Mouse (Mus musculus) MEL (cell line): ENCODE measurements around the gene Mospd3. TPM values are rescaled to one million over a fixed set of nuclear protein-coding genes. Genes with fewer than 3 reads are reported as not detected.

Experiments
- DNase-seq: peaks from one replicate; pipeline ENCODE4 v3.0.0; 2011; ENCODE audit warnings: low read depth, low spot score
- H3K27ac ChIP-seq: 2 replicates; pipeline ENCODE4 v1.5.1; 2012; ENCODE audit warnings: low read depth, mild to moderate bottlenecking, control low read depth, low read length, moderate library complexity; ENCODE audit not compliant: control insufficient read depth
- H3K27me3 ChIP-seq, 2 experiments: fragments of 150-350 bp in 1 of 2; sonication (generic) in 1 of 2; 2 replicates each; pipeline ENCODE4 v1.6.1; 2012; ENCODE audit warnings: low read length in 2 of 2, mild to moderate bottlenecking in 2 of 2, improper control_type of control experiment in 1 of 2, moderate library complexity in 1 of 2; ENCODE audit not compliant: insufficient read depth in 2 of 2, control insufficient read depth in 1 of 2
- H3K36me3 ChIP-seq, 2 experiments: 2 replicates each; pipeline ENCODE4 v1.6.1; 2012 to 2014; ENCODE audit warnings: low read length in 2 of 2, improper control_type of control experiment in 1 of 2, inconsistent platforms in 1 of 2, mild to moderate bottlenecking in 1 of 2; ENCODE audit not compliant: insufficient read depth in 2 of 2, control insufficient read depth in 1 of 2
- H3K4me1 ChIP-seq, 2 experiments: fragments of 150-350 bp in 1 of 2; sonication (generic) in 1 of 2; 2 replicates each; pipeline ENCODE4 v1.6.1; 2012; ENCODE audit warnings: low read length in 2 of 2, improper control_type of control experiment in 1 of 2, mild to moderate bottlenecking in 1 of 2; ENCODE audit not compliant: insufficient read depth in 2 of 2, control insufficient read depth in 1 of 2
- H3K4me3 ChIP-seq, 2 experiments: fragments of 150-350 bp in 1 of 2; sonication (generic) in 1 of 2; 2 replicates each; pipeline ENCODE4 v1.5.1; 2012; ENCODE audit warnings: low read depth in 2 of 2, low read length in 2 of 2, mild to moderate bottlenecking in 2 of 2, moderate library complexity in 2 of 2, control low read depth in 1 of 2, improper control_type of control experiment in 1 of 2; ENCODE audit not compliant: control insufficient read depth in 1 of 2, insufficient read depth in 1 of 2
- H3K79me2 ChIP-seq: 2 replicates; pipeline ENCODE4 v1.6.1; 2012; ENCODE audit warnings: mild to moderate bottlenecking, low read length, moderate library complexity; ENCODE audit not compliant: control insufficient read depth, poor library complexity, insufficient read depth
- H3K9ac ChIP-seq: 2 replicates; pipeline ENCODE4 v1.6.1; 2012; ENCODE audit warnings: low read depth, mild to moderate bottlenecking, control low read depth, low read length, moderate library complexity; ENCODE audit not compliant: control insufficient read depth, poor library complexity, severe bottlenecking
- H3K9me3 ChIP-seq: fragments of 150-350 bp; sonication (generic); replicated peaks from 2 replicates; pipeline ENCODE4 v1.6.1; 2012; ENCODE audit warnings: mild to moderate bottlenecking, low read length, improper control_type of control experiment, moderate library complexity; ENCODE audit not compliant: insufficient read depth
- CHD2 ChIP-seq: IDR thresholded peaks from 2 replicates; pipeline ENCODE4 v1.6.1; 2011; ENCODE audit warnings: low read length, improper control_type of control experiment
- CTCF ChIP-seq, 3 experiments: IDR thresholded peaks in 2 of 3; conservative IDR thresholded peaks in 1 of 3; 2 replicates each; pipeline ENCODE4 v1.5.1; 2011 to 2012; ENCODE audit warnings: low read length in 3 of 3, low read depth in 2 of 3, mild to moderate bottlenecking in 2 of 3, improper control_type of control experiment in 1 of 3, inconsistent platforms in 1 of 3, mixed read lengths in 1 of 3, moderate library complexity in 1 of 3; ENCODE audit not compliant: control insufficient read depth in 1 of 3, insufficient read depth in 1 of 3, poor library complexity in 1 of 3, severe bottlenecking in 1 of 3
- E2F4 ChIP-seq: IDR thresholded peaks from 2 replicates; pipeline ENCODE4 v1.6.1; 2011; ENCODE audit warnings: low read depth, low read length, improper control_type of control experiment, borderline replicate concordance
- ETS1 ChIP-seq: IDR thresholded peaks from 2 replicates; pipeline ENCODE4 v1.6.1; 2012; ENCODE audit warnings: low read depth, mild to moderate bottlenecking, inconsistent platforms, low read length, improper control_type of control experiment, moderate library complexity
- GABPA ChIP-seq: IDR thresholded peaks from 2 replicates; pipeline ENCODE4 v1.6.1; 2012; ENCODE audit warnings: low read depth, mild to moderate bottlenecking, inconsistent platforms, low read length, improper control_type of control experiment, moderate library complexity
- GATA1 ChIP-seq: IDR thresholded peaks from 2 replicates; pipeline ENCODE4 v1.6.1; 2011; ENCODE audit warnings: low read depth, low read length, improper control_type of control experiment
- JUND ChIP-seq: IDR thresholded peaks from 2 replicates; pipeline ENCODE4 v1.6.1; 2011; ENCODE audit warnings: low read depth, mild to moderate bottlenecking, improper control_type of control experiment, low read length
- MAFK ChIP-seq: IDR thresholded peaks from 2 replicates; pipeline ENCODE4 v1.6.1; 2011; ENCODE audit warnings: low read depth, mild to moderate bottlenecking, low read length, improper control_type of control experiment, borderline replicate concordance
- MAX ChIP-seq: IDR thresholded peaks from 2 replicates; pipeline ENCODE4 v1.6.1; 2011; ENCODE audit warnings: low read length, improper control_type of control experiment
- MAZ ChIP-seq: IDR thresholded peaks from 2 replicates; pipeline ENCODE4 v1.6.1; 2012; ENCODE audit warnings: low read depth, mild to moderate bottlenecking, inconsistent platforms, low read length, improper control_type of control experiment
- MXI1 ChIP-seq: IDR thresholded peaks from 2 replicates; pipeline ENCODE4 v1.6.1; 2011; ENCODE audit warnings: mild to moderate bottlenecking, low read depth, low read length, improper control_type of control experiment
- MYB ChIP-seq: IDR thresholded peaks from 2 replicates; pipeline ENCODE4 v1.6.1; 2011; ENCODE audit warnings: mild to moderate bottlenecking, low read depth, low read length, improper control_type of control experiment
- MYC ChIP-seq: IDR thresholded peaks from 2 replicates; pipeline ENCODE4 v1.6.1; 2011; ENCODE audit warnings: low read depth, mild to moderate bottlenecking, low read length, improper control_type of control experiment, moderate library complexity
- NELFE ChIP-seq: IDR thresholded peaks from 2 replicates; pipeline ENCODE4 v1.6.1; 2011; ENCODE audit warnings: low read depth, low read length, improper control_type of control experiment
- POLR2A ChIP-seq, 2 experiments: IDR thresholded peaks; 2 replicates each; pipeline ENCODE4 v1.6.1; 2011 to 2012; ENCODE audit warnings: low read length in 2 of 2, mild to moderate bottlenecking in 2 of 2, control low read depth in 1 of 2, improper control_type of control experiment in 1 of 2, low read depth in 1 of 2, moderate library complexity in 1 of 2; ENCODE audit not compliant: control insufficient read depth in 1 of 2, insufficient read depth in 1 of 2, poor library complexity in 1 of 2
- POLR2AphosphoS2 ChIP-seq: IDR thresholded peaks from 2 replicates; pipeline ENCODE4 v1.6.1; 2011; ENCODE audit warnings: low read length, improper control_type of control experiment
- POLR2AphosphoS5 ChIP-seq: IDR thresholded peaks from 2 replicates; pipeline ENCODE4 v1.6.1; 2012; ENCODE audit warnings: low read depth, borderline replicate concordance, mild to moderate bottlenecking, inconsistent platforms, low read length, moderate library complexity, mixed read lengths
- SIN3A ChIP-seq: IDR thresholded peaks from 2 replicates; pipeline ENCODE4 v1.6.1; 2012; ENCODE audit warnings: low read length, improper control_type of control experiment, inconsistent platforms
- SMC3 ChIP-seq: IDR thresholded peaks from 2 replicates; pipeline ENCODE4 v1.6.1; 2011; ENCODE audit warnings: low read depth, low read length, improper control_type of control experiment
- TBP ChIP-seq: IDR thresholded peaks from 2 replicates; pipeline ENCODE4 v1.8.0; 2011; ENCODE audit warnings: low read depth, low read length, improper control_type of control experiment
- TCF12 ChIP-seq: IDR thresholded peaks from 2 replicates; pipeline ENCODE4 v1.6.1; 2014; ENCODE audit warnings: low read depth, mild to moderate bottlenecking, inconsistent platforms, low read length, improper control_type of control experiment, moderate library complexity
- UBTF ChIP-seq: IDR thresholded peaks from 2 replicates; pipeline ENCODE4 v1.6.1; 2012; ENCODE audit warnings: low read depth, mild to moderate bottlenecking, inconsistent platforms, low read length, improper control_type of control experiment, moderate library complexity, borderline replicate concordance; ENCODE audit not compliant: insufficient read depth
- USF1 ChIP-seq: IDR thresholded peaks from 2 replicates; pipeline ENCODE4 v1.6.1; 2014; ENCODE audit warnings: low read depth, mild to moderate bottlenecking, inconsistent platforms, low read length, improper control_type of control experiment, moderate library complexity
- ZKSCAN1 ChIP-seq: IDR thresholded peaks from 2 replicates; pipeline ENCODE4 v1.6.1; 2012; ENCODE audit warnings: low read depth, mild to moderate bottlenecking, inconsistent platforms, low read length, improper control_type of control experiment, moderate library complexity
- ZMIZ1 ChIP-seq: IDR thresholded peaks from 2 replicates; pipeline ENCODE4 v1.6.1; 2012; ENCODE audit warnings: low read depth, mild to moderate bottlenecking, inconsistent platforms, low read length, improper control_type of control experiment, moderate library complexity
- polyA plus RNA-seq, 2 experiments: library from polyadenylated mRNA; stranded (reverse) in 1 of 2; unstranded in 1 of 2; fragments of >175 nt in 1 of 2; fragments of >200 nt in 1 of 2; gene quantifications; 2 replicates each; pipeline versions ENCODE4 v1.2.1 to v1.2.4; 2012; ENCODE audit warnings: low replicate concordance in 2 of 2, low read depth in 1 of 2; ENCODE audit not compliant: insufficient read length in 2 of 2, insufficient read depth in 1 of 2, missing spikeins in 1 of 2
- total RNA-seq: library from RNA; depleted of rRNA; stranded (reverse); fragments of 300-350 nt; gene quantifications from 2 replicates; pipeline ENCODE4 v1.2.3, GENCODE M21; 2012

Gene Mospd3
- total and polyA plus RNA-seq, 3 experiments = 12.4 to 144 TPM; not detected in 1

DNA sequence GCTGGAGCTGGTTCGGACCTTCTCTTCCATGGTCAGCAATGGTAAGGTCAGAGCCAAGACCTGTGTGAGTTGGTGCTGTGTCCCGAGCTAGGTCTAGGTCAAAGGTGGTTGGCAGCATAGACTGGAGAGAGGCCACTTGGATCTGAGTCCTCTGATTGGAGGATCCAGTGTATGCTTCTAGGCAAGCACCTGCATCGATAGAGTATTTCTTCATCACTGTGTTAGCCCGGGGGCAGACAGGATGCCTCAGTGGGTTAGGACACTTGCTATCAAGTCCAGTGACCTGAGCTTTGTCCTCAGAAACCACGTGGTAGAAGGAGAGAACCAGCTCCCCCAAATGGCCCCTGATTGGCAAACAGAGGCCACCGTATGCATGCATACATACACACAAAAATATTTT lies 20.6 kb downstream of the Mospd3 start:
- Histone ChIP-seq H3K36me3 (peaks cover 4 to 11% of the 10 kb centered on the region in 2 experiments; a peak in 2 of 4 replicates), H3K9me3 (no peaks in the 10 kb centered on the region), H3K27me3 (no peaks in the 10 kb centered on the region), H3K4me3 (no peak overlapping the region), H3K4me1 (no peaks in the 10 kb centered on the region; a peak in 1 of 4 replicates), H3K27ac (no peak overlapping the region), H3K9ac (no peak overlapping the region), H3K79me2 (no peaks in the 10 kb centered on the region)
- TF ChIP-seq POLR2AphosphoS2 (no peak), SMC3 (no peak), MAZ (no peak), TCF12 (no peak), NELFE (no peak), UBTF (no peak), MYC (no peak), TBP (no peak), ZMIZ1 (no peak), POLR2A (IDR thresholded peaks at IDR 0.05; ENCODE audit: control insufficient read depth in 1 of 2, insufficient read depth in 1 of 2, low read depth in 1 of 2, low read length in 2 of 2, poor library complexity in 1 of 2) (no peak)
- DNase-seq = no peak

DNA sequence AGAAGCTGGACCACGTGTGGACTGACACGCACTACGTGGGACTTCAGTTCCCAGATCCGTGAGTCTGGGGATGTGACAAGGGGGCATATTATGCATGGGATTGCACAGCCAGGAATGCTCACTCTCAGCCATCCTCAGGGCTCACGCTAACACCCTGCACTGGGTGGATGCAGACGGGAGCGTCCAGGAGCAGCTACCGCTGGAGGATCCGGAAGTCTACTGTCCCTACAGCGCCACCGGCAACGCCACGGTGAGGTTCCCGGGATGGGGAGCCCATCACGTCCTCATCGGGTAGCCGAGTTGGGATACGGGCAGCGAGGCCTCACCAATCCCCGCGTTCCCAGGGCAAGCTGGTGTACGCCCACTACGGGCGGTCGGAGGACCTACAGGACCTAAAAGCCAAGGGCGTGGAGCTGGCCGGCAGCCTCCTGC lies 26.4 kb downstream of the Mospd3 start:
- no peak overlapping the region for H3K9ac ChIP-seq
- H3K27ac ChIP-seq = no peak overlapping the region
- H3K9me3 ChIP-seq = no peaks in the 10 kb centered on the region
- TF ChIP-seq ZMIZ1 = no peak
- TF ChIP-seq E2F4 = no peak
- no peak for TF ChIP-seq MXI1
- no peak for TF ChIP-seq ETS1
- TF ChIP-seq MAFK = no peak
- TF ChIP-seq GATA1 = no peak
- no peak for TF ChIP-seq MAX
- TF ChIP-seq SMC3 = no peak
- no peak for TF ChIP-seq CTCF (IDR thresholded peaks at IDR 0.05 in 2 of 3, conservative IDR thresholded peaks at IDR 0.05 in 1 of 3; ENCODE audit: control insufficient read depth in 1 of 3, insufficient read depth in 1 of 3, low read depth in 2 of 3, low read length in 3 of 3, poor library complexity in 1 of 3, severe bottlenecking in 1 of 3)
- no peak for TF ChIP-seq ZKSCAN1
- no peak for TF ChIP-seq POLR2AphosphoS5
- no peak for TF ChIP-seq MYB
- TF ChIP-seq CHD2 = no peak
- no peak for TF ChIP-seq USF1
- TF ChIP-seq GABPA = no peak
- TF ChIP-seq SIN3A = no peak
- no peak for TF ChIP-seq JUND
- TF ChIP-seq POLR2AphosphoS2 = no peak
- TF ChIP-seq, all 39 proteins: peak for 0
- no peak overlapping the region for H3K4me3 ChIP-seq
- H3K79me2 ChIP-seq = peaks cover 27% of the 10 kb centered on the region
- H3K27me3 ChIP-seq = no peaks in the 10 kb centered on the region
- H3K4me1 ChIP-seq = peaks cover 0 to 16% of the 10 kb centered on the region in 2 experiments; a peak in 2 of 4 replicates
- DNase-seq = no peak
- peaks cover 11% of the 10 kb centered on the region in 2 experiments for H3K36me3 ChIP-seq
